In the genomic region with DNA sequence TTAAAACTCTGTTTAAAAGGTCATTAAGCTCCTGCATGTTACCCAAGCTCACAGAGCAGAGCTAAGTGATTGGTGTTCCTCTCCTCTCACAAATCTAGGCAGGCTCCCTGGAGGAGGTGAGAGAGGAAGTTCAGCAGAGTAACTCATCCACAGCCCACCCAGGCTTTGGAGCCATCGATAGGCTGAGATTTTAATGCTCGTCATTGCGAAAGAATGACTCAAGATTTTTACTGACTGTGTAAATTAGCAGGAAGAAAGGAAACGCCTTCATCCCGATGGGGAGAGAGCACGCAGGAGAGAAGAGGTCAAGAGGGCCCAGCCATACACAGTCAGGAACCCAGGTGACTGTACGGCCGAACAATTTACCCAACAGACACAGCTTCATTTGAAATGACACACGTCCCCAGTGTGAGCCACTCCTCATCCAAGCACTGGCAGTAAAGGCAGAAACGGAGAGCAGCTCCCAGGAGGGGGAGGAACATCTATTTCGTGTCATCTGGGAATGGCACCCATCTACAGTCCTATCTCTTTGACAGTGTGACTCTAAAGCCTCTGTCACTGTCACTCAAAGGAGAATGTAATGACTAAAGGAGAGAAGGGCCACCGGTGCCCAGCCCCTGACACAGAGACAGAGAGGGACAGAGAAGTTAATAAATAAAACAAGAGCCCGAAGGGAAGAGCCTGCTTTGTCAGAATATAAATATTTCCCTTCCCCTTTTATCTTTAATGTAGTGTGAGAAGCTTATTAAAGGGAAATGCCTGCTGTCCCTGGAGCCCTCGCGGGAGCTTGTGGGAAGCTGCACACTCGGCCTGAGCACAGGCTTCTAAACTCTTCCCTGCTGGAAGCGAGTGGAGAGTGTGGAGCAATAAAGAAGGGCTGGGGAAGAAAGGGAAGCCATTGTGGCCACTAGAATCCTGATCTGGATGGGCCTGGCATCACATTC, we compare ENCODE assay signal across 12 mouse cellular contexts. TPM values are rescaled to one million over a fixed set of nuclear protein-coding genes. Genes with fewer than 3 reads are reported as not detected.
A peak's percentile ranks its signal among the peaks of the same experiment; 100 is the strongest.
DNase-seq lines count a peak whose midpoint lies in the region; ATAC-seq and TF ChIP-seq lines count a peak whose summit lies in the region.
"Had no signal": no experiment of that assay in that cellular context is flagged by ENCODE, and none has a peak within 500 bp of the region (broad histone marks: within the 10 kb centered on the region; RNA-seq: fewer than 3 reads in every experiment).

No protein-coding gene starts in this region.

- 51% methylated on average over 17 of the region's 17 CpGs for WGBS in heart, embryonic 13.5 days
- WGBS in hindbrain, embryonic 11.5 days, result 36% methylated on average over 17 of the region's 17 CpGs
- 42% methylated on average over 17 of the region's 17 CpGs for WGBS in midbrain, embryonic 12.5 days

- no peak for ATAC-seq in heart, embryonic 13.5 days (ENCODE audit: extremely low read depth, insufficient number of reproducible peaks, low FRiP score, low TSS enrichment)
- ATAC-seq in hindbrain, embryonic 11.5 days (ENCODE audit: low FRiP score), result peak; percentile 68; the same call in 1 of the 2 replicates
- peak; percentile 73 for ATAC-seq in midbrain, embryonic 12.5 days (ENCODE audit: low FRiP score, low read depth)

- no peaks in the 10 kb centered on the region for H3K36me3 ChIP-seq in heart, embryonic 13.5 days
- no peaks in the 10 kb centered on the region for H3K36me3 ChIP-seq in C2C12 (ENCODE audit: control insufficient read depth, insufficient read depth)
- no peaks in the 10 kb centered on the region for H3K36me3 ChIP-seq in hindbrain, embryonic 11.5 days (ENCODE audit: control insufficient read depth, insufficient read depth, low read length)
- H3K36me3 ChIP-seq in midbrain, embryonic 12.5 days, result no peaks in the 10 kb centered on the region

- DNase-seq in heart, adult 8-10 months (ENCODE audit: low spot score), result no peak
- DNase-seq in hindbrain, embryonic 11.5 days (ENCODE audit: low spot score), result no peak
- no peak for DNase-seq in testis, postnatal 14 days (ENCODE audit: low spot score)
- no peak for DNase-seq in left cerebral cortex, adult 9 months (ENCODE audit: low spot score in 2 of 2)
- DNase-seq in layer of hippocampus, postnatal 10 days (ENCODE audit: low spot score in 2 of 2), result no peak
- DNase-seq: heart, adult 11 months; kidney, adult 11 months; right cerebral cortex, postnatal 25 days; thymus, adult 18-20 months had no signal

- H3K27ac ChIP-seq in heart, embryonic 13.5 days (replicated peaks), result 0 out of 2 replicates have a peak overlapping the region, but pooled peaks have one; percentile 12
- peak overlapping the region; percentile 67 for H3K27ac ChIP-seq in hindbrain, embryonic 11.5 days (ENCODE audit: low read depth, low read length)
- H3K27ac ChIP-seq in midbrain, embryonic 12.5 days (replicated peaks), result peak overlapping the region; percentile 63

- H3K9me3 ChIP-seq in heart, embryonic 13.5 days, result no peaks in the 10 kb centered on the region
- no peaks in the 10 kb centered on the region for H3K9me3 ChIP-seq in hindbrain, embryonic 11.5 days (ENCODE audit: control insufficient read depth, low read length)
- H3K9me3 ChIP-seq in midbrain, embryonic 12.5 days, result no peaks in the 10 kb centered on the region

- H3K4me2 ChIP-seq in heart, embryonic 13.5 days, result no peak overlapping the region
- no peak overlapping the region for H3K4me2 ChIP-seq in hindbrain, embryonic 11.5 days (replicated peaks; ENCODE audit: low read depth, low read length)
- H3K4me2 ChIP-seq in midbrain, embryonic 12.5 days (replicated peaks), result no peak overlapping the region

- H3K4me3 ChIP-seq in heart, embryonic 13.5 days, result no peak overlapping the region
- H3K4me3 ChIP-seq in C2C12 (ENCODE audit: insufficient read depth, poor library complexity, severe bottlenecking), result no peak overlapping the region
- H3K4me3 ChIP-seq in hindbrain, embryonic 11.5 days (ENCODE audit: low read depth, low read length), result no peak overlapping the region
- H3K4me3 ChIP-seq in midbrain, embryonic 12.5 days, result no peak overlapping the region

- no peaks in the 10 kb centered on the region for H3K79me3 ChIP-seq in C2C12 (ENCODE audit: low read depth)

- H3K79me2 ChIP-seq in C2C12 (ENCODE audit: control insufficient read depth, insufficient read depth), result no peaks in the 10 kb centered on the region

- H3ac ChIP-seq in C2C12 (ENCODE audit: control insufficient read depth, insufficient read length, low read depth), result peak overlapping the region; percentile 42

- H3K9ac ChIP-seq in heart, embryonic 13.5 days, result no peak overlapping the region
- 0 out of 2 replicates have a peak overlapping the region, but pooled peaks have one; percentile 29 for H3K9ac ChIP-seq in hindbrain, embryonic 11.5 days (ENCODE audit: low read depth, low read length)
- 0 out of 2 replicates have a peak overlapping the region, but pooled peaks have one; percentile 28 for H3K9ac ChIP-seq in midbrain, embryonic 12.5 days (replicated peaks)

- TF ChIP-seq CTCF in C2C12 (IDR thresholded peaks at IDR 0.05; ENCODE audit: control insufficient read depth, insufficient read depth, insufficient read length), result no peak

- peaks cover 13% of the 10 kb centered on the region; the same call in 1 of the 2 replicates for H3K4me1 ChIP-seq in heart, embryonic 13.5 days
- peaks cover 7% of the 10 kb centered on the region; the same call in 1 of the 2 replicates for H3K4me1 ChIP-seq in hindbrain, embryonic 11.5 days (replicated peaks; ENCODE audit: control insufficient read depth, insufficient read depth, low read length)
- H3K4me1 ChIP-seq in midbrain, embryonic 12.5 days, result peaks cover 13% of the 10 kb centered on the region; the same call in 1 of the 2 replicates

- peaks cover 44% of the 10 kb centered on the region for H3K27me3 ChIP-seq in heart, embryonic 13.5 days (replicated peaks)
- H3K27me3 ChIP-seq in C2C12 (ENCODE audit: control insufficient read depth, insufficient read depth, insufficient read length), result no peaks in the 10 kb centered on the region
- no peaks in the 10 kb centered on the region for H3K27me3 ChIP-seq in hindbrain, embryonic 11.5 days (ENCODE audit: control insufficient read depth, insufficient read depth, low read length)
- no peaks in the 10 kb centered on the region for H3K27me3 ChIP-seq in midbrain, embryonic 12.5 days

TF ChIP-seq in C2C12, 6 proteins besides CTCF, POLR2A, EP300 and RAD21:
- no peak for TF ChIP-seq MYOG (IDR thresholded peaks at IDR 0.05; ENCODE audit: control insufficient read depth, extremely low read depth, insufficient read length)
- no peak for TF ChIP-seq USF1 (IDR thresholded peaks at IDR 0.05; ENCODE audit: low read depth)
- peak; percentile 84 for TF ChIP-seq CEBPB (IDR thresholded peaks at IDR 0.05; ENCODE audit: low read depth)
- TF ChIP-seq FOSL1 (IDR thresholded peaks at IDR 0.05; ENCODE audit: insufficient read depth, low read length, poor library complexity, severe bottlenecking), result no peak
- TF ChIP-seq MAX (IDR thresholded peaks at IDR 0.05), result no peak
- peak; percentile 52 for TF ChIP-seq MYOD1 (IDR thresholded peaks at IDR 0.05; ENCODE audit: control insufficient read depth, insufficient read length, low read depth)

RNA-seq across cellular contexts. Expression of a gene that starts 17.3 kb away (rescaled TPM):
- polyA plus RNA-seq in heart, embryonic 13.5 days (2015; fragmentation: Nextera tagmentation; extraction: Ambion mirVana), result 3.0 and 3.5 TPM in 2 replicates
- 1 to 10 TPM; 6.2 to 8.5 (median 7.6) TPM for total RNA-seq in heart, adult 8-10 months (2022)
- polyA plus RNA-seq in C2C12 (2012; fragmentation: generic; extraction: Trizol), result 18.4 TPM
- polyA plus RNA-seq in hindbrain, embryonic 11.5 days (2014; fragmentation: Nextera tagmentation; extraction: Ambion mirVana), result 13.0 and 15.4 TPM in 2 replicates
- 6.3 and 8.7 TPM in 2 replicates for polyA plus RNA-seq in midbrain, embryonic 12.5 days (2016; fragmentation: Nextera tagmentation; extraction: Ambion mirVana)
- 1 to 10 TPM; 5.8 to 6.5 TPM for total RNA-seq in layer of hippocampus, postnatal 10 days (2021)

RNA-seq across cellular contexts. Expression of a gene that starts 51.1 kb away (rescaled TPM):
- polyA plus RNA-seq in heart, embryonic 13.5 days (2015; fragmentation: Nextera tagmentation; extraction: Ambion mirVana), result 0.48 TPM in 1 of 2 replicates, not detected in the other
- under 1 TPM in 2 of 4 experiments, not detected in 2; 0.16 to 0.53 TPM for total RNA-seq in heart, adult 8-10 months (2022)
- polyA plus RNA-seq in C2C12 (2012; fragmentation: generic; extraction: Trizol), result not detected
- 7.7 and 9.5 TPM in 2 replicates for polyA plus RNA-seq in hindbrain, embryonic 11.5 days (2014; fragmentation: Nextera tagmentation; extraction: Ambion mirVana)
- 3.9 and 6.7 TPM in 2 replicates for polyA plus RNA-seq in midbrain, embryonic 12.5 days (2016; fragmentation: Nextera tagmentation; extraction: Ambion mirVana)
- total RNA-seq in layer of hippocampus, postnatal 10 days (2021), result 1 to 10 TPM; 7.0 to 7.9 TPM

Comparison
In these comparisons a context has a peak if more than half of its experiments do, and no peak if none do; other contexts are left out.
1. H3K27ac ChIP-seq: peak in every context shown above with its lines; median percentile 67 in hindbrain, embryonic 11.5 days; 63 in midbrain, embryonic 12.5 days; 12 in heart, embryonic 13.5 days.